In the genomic region with DNA sequence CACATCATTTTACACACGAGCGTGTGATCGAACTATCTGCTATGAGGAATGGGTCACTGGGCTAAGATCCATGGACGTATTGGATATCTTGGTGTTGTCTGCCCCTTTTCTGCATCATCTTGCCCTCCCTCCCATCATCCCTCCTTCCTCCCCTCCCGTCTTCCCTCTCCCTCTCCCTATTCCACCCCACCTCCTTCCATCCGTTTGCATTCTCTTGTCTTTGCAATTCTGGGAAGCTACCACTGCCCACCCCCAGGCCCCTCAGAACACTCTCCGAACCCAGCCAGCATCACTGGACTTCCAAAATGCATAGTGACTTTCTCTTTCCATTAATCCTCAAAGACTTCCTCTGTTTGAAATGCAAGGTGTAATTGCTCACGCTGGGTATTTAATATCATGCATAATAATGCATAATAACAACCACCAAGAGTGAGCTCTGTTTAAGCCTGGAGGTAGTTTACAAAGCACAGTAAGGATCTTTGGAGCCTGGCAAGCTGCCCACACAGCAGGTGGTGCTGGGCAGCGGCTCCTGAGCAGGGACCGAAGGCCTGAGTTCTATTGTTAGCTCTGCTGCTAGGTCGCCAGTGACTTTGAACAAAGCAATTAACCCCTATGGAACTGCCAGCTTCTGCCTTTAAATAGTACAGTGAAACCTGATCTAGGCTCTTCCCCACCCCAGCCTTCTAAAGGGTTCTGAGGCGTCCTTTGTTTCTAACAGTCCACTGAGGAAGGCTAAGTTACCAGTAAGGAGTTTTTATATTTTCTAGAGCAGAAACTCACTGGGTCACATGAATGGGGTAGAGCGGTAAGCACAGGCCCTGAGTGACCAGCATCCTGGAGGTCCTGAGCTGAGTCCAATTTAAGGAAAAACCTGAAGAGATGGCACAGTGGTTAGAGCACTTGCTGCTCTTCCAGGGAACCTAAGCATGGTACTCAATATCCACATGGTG, we compare ENCODE assay signal across 9 mouse cellular contexts. TPM values are rescaled to one million over a fixed set of nuclear protein-coding genes. Genes with fewer than 3 reads are reported as not detected.
DNase-seq lines count a peak whose midpoint lies in the region; ATAC-seq and TF ChIP-seq lines count a peak whose summit lies in the region.
"Had no signal": no experiment of that assay in that cellular context is flagged by ENCODE, and none has a peak within 500 bp of the region (broad histone marks: within the 10 kb centered on the region; RNA-seq: fewer than 3 reads in every experiment).

No protein-coding gene starts in this region.

- H3K4me1 ChIP-seq in ES-Bruce4 (ENCODE audit: control insufficient read depth, insufficient read depth, low read length), result peaks cover 4% of the 10 kb centered on the region
- peaks cover 39% of the 10 kb centered on the region for H3K4me1 ChIP-seq in midbrain, embryonic 10.5 days

- H3K4me3 ChIP-seq in ES-Bruce4 (ENCODE audit: low read depth, low read length), result no peak overlapping the region
- no peak overlapping the region for H3K4me3 ChIP-seq in midbrain, embryonic 10.5 days
- H3K4me3 ChIP-seq: liver, embryonic 15.5 days had no signal

- TF ChIP-seq POLR2A in ES-Bruce4 (IDR thresholded peaks at IDR 0.05; ENCODE audit: insufficient read depth, low read length), result no peak

- H3K9me3 ChIP-seq in ES-Bruce4 (replicated peaks; ENCODE audit: control insufficient read depth, insufficient read depth, low read length, poor library complexity, severe bottlenecking), result no peaks in the 10 kb centered on the region
- no peaks in the 10 kb centered on the region for H3K9me3 ChIP-seq in midbrain, embryonic 10.5 days (replicated peaks)
- H3K9me3 ChIP-seq: liver, embryonic 15.5 days had no signal

- no peaks in the 10 kb centered on the region for H3K36me3 ChIP-seq in ES-Bruce4 (ENCODE audit: control insufficient read depth, insufficient read depth, low read length, poor library complexity, severe bottlenecking)
- no peaks in the 10 kb centered on the region for H3K36me3 ChIP-seq in midbrain, embryonic 10.5 days
- H3K36me3 ChIP-seq: liver, embryonic 15.5 days had no signal

- TF ChIP-seq EP300 in ES-Bruce4 (IDR thresholded peaks at IDR 0.05; ENCODE audit: insufficient read depth, low read depth, low read length), result peak; percentile 38; the same call in 1 of the 2 replicates

- H3K27me3 ChIP-seq in ES-Bruce4 (ENCODE audit: control insufficient read depth, insufficient read depth, low read length, poor library complexity, severe bottlenecking), result no peaks in the 10 kb centered on the region
- no peaks in the 10 kb centered on the region for H3K27me3 ChIP-seq in midbrain, embryonic 10.5 days (ENCODE audit: low read depth, poor library complexity, severe bottlenecking)
- H3K27me3 ChIP-seq: liver, embryonic 15.5 days had no signal

- H3K9ac ChIP-seq in ES-Bruce4 (ENCODE audit: low read depth, poor library complexity, severe bottlenecking), result no peak overlapping the region
- H3K9ac ChIP-seq: liver, embryonic 15.5 days had no signal

- peak; percentile 80 for DNase-seq in cerebellum, adult 11-12 months
- DNase-seq in heart, adult 18-20 months, result peak; percentile 56 to 70
- peak; percentile 81 for DNase-seq in kidney, adult 18-20 months
- peak; percentile 33 for DNase-seq in midbrain, embryonic 10.5 days (ENCODE audit: low spot score)
- DNase-seq in left cerebral cortex, adult 8-10 months (ENCODE audit: low spot score in 2 of 2), result no peak
- no peak for DNase-seq in gastrocnemius, postnatal 25 days

- no peak for TF ChIP-seq CTCF in ES-Bruce4 (IDR thresholded peaks at IDR 0.05; ENCODE audit: low read depth, low read length)

- no peak overlapping the region for H3K27ac ChIP-seq in ES-Bruce4 (ENCODE audit: insufficient read depth, low read length)
- peak overlapping the region; percentile 72 for H3K27ac ChIP-seq in midbrain, embryonic 10.5 days (replicated peaks)
- H3K27ac ChIP-seq: liver, embryonic 15.5 days had no signal

- 29% methylated on average over 13 of the region's 13 CpGs for WGBS in midbrain, embryonic 10.5 days

- ATAC-seq in CD4-positive, CD25-positive, alpha-beta regulatory T cell, adult 4 months, result no peak

RNA-seq across cellular contexts. Expression of a gene that starts 10.9 kb away (rescaled TPM):
- 1.9 and 5.2 TPM in 2 replicates for polyA plus RNA-seq in ES-Bruce4 (2011; ENCODE audit: insufficient read depth, insufficient read length, low read depth, missing spikeins)
- 1 to 10 TPM; 3.2 to 4.3 TPM for total RNA-seq in heart, adult 18-20 months (2021)
- polyA plus RNA-seq in midbrain, embryonic 10.5 days (2016; fragmentation: Nextera tagmentation; extraction: Ambion mirVana), result 6.5 TPM in 2 replicates
- 1 to 10 TPM; 1.0 to 1.1 TPM for polyA plus RNA-seq in CD4-positive, CD25-positive, alpha-beta regulatory T cell, adult 4 months (2017; shearing (Covaris generic))
- 10 to 100 TPM; 20.7 to 24.7 (median 22.1) TPM for total RNA-seq in left cerebral cortex, adult 8-10 months (2022)
- total RNA-seq in gastrocnemius, postnatal 25 days (2021), result under 1 TPM; 0.46 to 0.51 TPM

RNA-seq across cellular contexts. Expression of a gene that starts 15.8 kb away (rescaled TPM):
- 69.1 and 72.8 TPM in 2 replicates for polyA plus RNA-seq in ES-Bruce4 (2011; ENCODE audit: insufficient read depth, insufficient read length, low read depth, missing spikeins)
- 10 to 100 TPM; 28.4 to 29.5 TPM for total RNA-seq in heart, adult 18-20 months (2021)
- polyA plus RNA-seq in midbrain, embryonic 10.5 days (2016; fragmentation: Nextera tagmentation; extraction: Ambion mirVana), result 50.8 and 51.6 TPM in 2 replicates
- polyA plus RNA-seq in CD4-positive, CD25-positive, alpha-beta regulatory T cell, adult 4 months (2017; shearing (Covaris generic)), result 100 to 1,000 TPM in 1 of 2 experiments, 10 to 100 TPM in 1; 79.9 to 126 TPM
- total RNA-seq in left cerebral cortex, adult 8-10 months (2022), result 10 to 100 TPM; 54.0 to 73.3 (median 67.2) TPM
- 10 to 100 TPM; 19.4 to 27.1 TPM for total RNA-seq in gastrocnemius, postnatal 25 days (2021)

RNA-seq across cellular contexts. Expression of a gene that starts 35.9 kb away (rescaled TPM):
- polyA plus RNA-seq in ES-Bruce4 (2011; ENCODE audit: insufficient read depth, insufficient read length, low read depth, missing spikeins), result 54.9 and 60.1 TPM in 2 replicates
- 10 to 100 TPM; 37.0 to 45.2 TPM for total RNA-seq in heart, adult 18-20 months (2021)
- polyA plus RNA-seq in midbrain, embryonic 10.5 days (2016; fragmentation: Nextera tagmentation; extraction: Ambion mirVana), result 58.8 and 63.5 TPM in 2 replicates
- 10 to 100 TPM; 67.2 to 87.4 TPM for polyA plus RNA-seq in CD4-positive, CD25-positive, alpha-beta regulatory T cell, adult 4 months (2017; shearing (Covaris generic))
- 10 to 100 TPM; 33.4 to 39.9 (median 36.4) TPM for total RNA-seq in left cerebral cortex, adult 8-10 months (2022)
- total RNA-seq in gastrocnemius, postnatal 25 days (2021), result 10 to 100 TPM; 30.5 to 30.9 TPM

Comparison
In these comparisons a context has a peak if more than half of its experiments do, and no peak if none do; other contexts are left out.
1. DNase-seq: peak in cerebellum, adult 11-12 months (single experiment), heart, adult 18-20 months (2 of 2), kidney, adult 18-20 months (single experiment) and midbrain, embryonic 10.5 days (single experiment); none in left cerebral cortex, adult 8-10 months (0 of 2) and gastrocnemius, postnatal 25 days (single experiment).
2. RNA of a gene that starts 10.9 kb away (total RNA-seq): 20.7 to 24.7 TPM in left cerebral cortex, adult 8-10 months; 3.2 to 4.3 TPM in heart, adult 18-20 months and 0.46 to 0.51 TPM in gastrocnemius, postnatal 25 days; every median in the first group is over 4 times any median in the second.